Comparison of ENCODE assay signal across 16 mouse cellular contexts in genomic region chr16:23401463-23401862, GRCm38 (mm10). TPM values are rescaled to one million over a fixed set of nuclear protein-coding genes. Genes with fewer than 3 reads are reported as not detected.
DNase-seq lines count a peak whose midpoint lies in the region; ATAC-seq and TF ChIP-seq lines count a peak whose summit lies in the region.
"Had no signal": no experiment of that assay in that cellular context is flagged by ENCODE, and none has a peak within 500 bp of the region (broad histone marks: within the 10 kb centered on the region; RNA-seq: fewer than 3 reads in every experiment).

No protein-coding gene starts in this region.

- DNase-seq in heart, adult 2 months, result no peak
- DNase-seq in ovary, postnatal 36 days (ENCODE audit: low spot score), result peak; percentile 13
- no peak for DNase-seq in ovary, postnatal 10 days (ENCODE audit: low spot score)
- DNase-seq in liver, embryonic 13.5 days, result peak; percentile 3
- DNase-seq in spleen, adult 12 weeks (ENCODE audit: low spot score), result no peak
- no peak for DNase-seq in cerebellum, adult 18-20 months
- DNase-seq: gastrocnemius, postnatal 36 days; heart, postnatal 36 days; midbrain, embryonic 14.5 days had no signal

- H3K27ac ChIP-seq in heart, embryonic 12.5 days (ENCODE audit: poor library complexity, severe bottlenecking), result no peak overlapping the region
- no peak overlapping the region for H3K27ac ChIP-seq in heart, adult 2 months
- no peak overlapping the region for H3K27ac ChIP-seq in liver, embryonic 13.5 days
- H3K27ac ChIP-seq: forebrain, embryonic 12.5 days; limb, embryonic 15.5 days had no signal

- H3K4me2 ChIP-seq in heart, embryonic 12.5 days, result no peak overlapping the region
- no peak overlapping the region for H3K4me2 ChIP-seq in liver, embryonic 13.5 days
- H3K4me2 ChIP-seq: forebrain, embryonic 12.5 days; limb, embryonic 15.5 days had no signal

- intact Hi-C loops in heart, adult 2 months (cut with DNase I), result loop anchor here (5.0 kb wide), 1 partner anchor 179 kb away; the partner anchor contains the start of gene St6gal1

- H3K36me3 ChIP-seq in heart, embryonic 12.5 days, result no peaks in the 10 kb centered on the region
- H3K36me3 ChIP-seq in heart, adult 2 months (ENCODE audit: control insufficient read depth, insufficient read depth, low read length), result no peaks in the 10 kb centered on the region
- H3K36me3 ChIP-seq in liver, embryonic 13.5 days, result no peaks in the 10 kb centered on the region
- H3K36me3 ChIP-seq: forebrain, embryonic 12.5 days; limb, embryonic 15.5 days had no signal

- no peaks in the 10 kb centered on the region for H3K9me3 ChIP-seq in heart, embryonic 12.5 days (replicated peaks)
- no peaks in the 10 kb centered on the region for H3K9me3 ChIP-seq in liver, embryonic 13.5 days (replicated peaks)
- H3K9me3 ChIP-seq: forebrain, embryonic 12.5 days; limb, embryonic 15.5 days had no signal

- H3K9ac ChIP-seq in heart, embryonic 12.5 days, result no peak overlapping the region
- no peak overlapping the region for H3K9ac ChIP-seq in heart, adult 2 months (ENCODE audit: low read depth, low read length)
- H3K9ac ChIP-seq in liver, embryonic 13.5 days, result no peak overlapping the region
- H3K9ac ChIP-seq: forebrain, embryonic 12.5 days; limb, embryonic 15.5 days had no signal

- 23% methylated on average over 4 of the region's 4 CpGs for WGBS in heart, embryonic 12.5 days
- 55% methylated on average over 4 of the region's 4 CpGs for WGBS in heart, adult 2 months
- 6% methylated on average over 4 of the region's 4 CpGs for WGBS in liver, embryonic 13.5 days (ENCODE audit: insufficient replicate concordance)

- no peak for TF ChIP-seq POLR2A in heart, adult 2 months (IDR thresholded peaks at IDR 0.05; ENCODE audit: insufficient read depth, low read depth, low read length)

- no peak for TF ChIP-seq EP300 in heart, adult 2 months (IDR thresholded peaks at IDR 0.05; ENCODE audit: insufficient read depth, low read depth, low read length)

- no peak overlapping the region for H3K4me3 ChIP-seq in heart, embryonic 12.5 days
- H3K4me3 ChIP-seq in heart, adult 2 months, result no peak overlapping the region
- no peak overlapping the region for H3K4me3 ChIP-seq in liver, embryonic 13.5 days (replicated peaks)
- H3K4me3 ChIP-seq: forebrain, embryonic 12.5 days; limb, embryonic 15.5 days had no signal

- 0 out of 2 replicates have a peak, but pooled peaks have one; percentile 29 for ATAC-seq in heart, embryonic 12.5 days (ENCODE audit: insufficient number of reproducible peaks, low FRiP score)
- peak; percentile 51; the same call in 1 of the 2 replicates for ATAC-seq in liver, embryonic 13.5 days (ENCODE audit: low read depth)

- no peaks in the 10 kb centered on the region for H3K27me3 ChIP-seq in heart, embryonic 12.5 days (replicated peaks)
- no peaks in the 10 kb centered on the region for H3K27me3 ChIP-seq in heart, adult 2 months (ENCODE audit: control insufficient read depth, insufficient read depth, low read length)
- H3K27me3 ChIP-seq in liver, embryonic 13.5 days, result no peaks in the 10 kb centered on the region
- H3K27me3 ChIP-seq: CH12.LX; forebrain, embryonic 12.5 days; limb, embryonic 15.5 days had no signal

- H3K4me1 ChIP-seq in heart, embryonic 12.5 days (replicated peaks), result peaks cover 12% of the 10 kb centered on the region
- no peaks in the 10 kb centered on the region; the same call in 1 of the 2 replicates for H3K4me1 ChIP-seq in heart, adult 2 months (ENCODE audit: control insufficient read depth, insufficient read depth, low read length)
- peaks cover 3% of the 10 kb centered on the region; the same call in 1 of the 2 replicates for H3K4me1 ChIP-seq in liver, embryonic 13.5 days (replicated peaks)
- H3K4me1 ChIP-seq: forebrain, embryonic 12.5 days had no signal

- no peak for TF ChIP-seq CTCF in heart, adult 2 months (IDR thresholded peaks at IDR 0.05)

- no peaks in the 10 kb centered on the region for H3K79me2 ChIP-seq in heart, adult 2 months (replicated peaks; ENCODE audit: control insufficient read depth, insufficient read depth, low read length)

RNA-seq across cellular contexts. Expression of gene Rtp1, which starts 27.5 kb away (rescaled TPM):
- not detected in 2 replicates for polyA plus RNA-seq in heart, embryonic 12.5 days (2016; fragmentation: Nextera tagmentation; extraction: Ambion mirVana)
- not detected for total RNA-seq in heart, adult 2 months (2021)
- polyA plus RNA-seq in heart, adult 2 months (2012; rRNA removed), result not detected in 2 replicates
- not detected in 2 replicates for polyA plus RNA-seq in liver, embryonic 13.5 days (2015; fragmentation: Nextera tagmentation; extraction: Ambion mirVana)
- total RNA-seq: CH12.LX; gastrocnemius, postnatal 36 days; heart, postnatal 36 days; neutrophil, adult 5-6 weeks had no signal
- polyA plus RNA-seq: intestine, embryonic 14.5 days; limb, embryonic 15.5 days; midbrain, embryonic 14.5 days; spleen, adult 2 months had no signal

Comparison
In these comparisons a context has a peak if more than half of its experiments do, and no peak if none do; other contexts are left out.
1. DNase-seq: peak in ovary, postnatal 36 days (single experiment) and liver, embryonic 13.5 days (single experiment); none in heart, adult 2 months (0 of 2), ovary, postnatal 10 days (single experiment), spleen, adult 12 weeks (single experiment) and cerebellum, adult 18-20 months (0 of 2).